Mouse (Mus musculus) right cerebral cortex, adult 18-20 months (tissue): Measurements from ENCODE around the gene Ahnak.

Experiments used
- DNase-seq: peaks from one replicate; pipeline ENCODE4 v3.0.0; 2022; ENCODE audit warnings: mixed read lengths

Gene Ahnak

GRCm38 (mm10) chr19:8974638-8975037, 14.4 kb upstream of the Ahnak start:
- no peak for DNase-seq

- DNase-seq, result no peak
Measured at GRCm38 (mm10) chr19:8975491-8975890, 13.6 kb upstream of the Ahnak start.

GRCm38 (mm10) chr19:8976535-8976934, 12.5 kb upstream of the Ahnak start:
- no peak for DNase-seq

GRCm38 (mm10) chr19:8980771-8981170, 8.3 kb upstream of the Ahnak start:
- DNase-seq, result no peak

- no peak for DNase-seq
Measured at GRCm38 (mm10) chr19:8981450-8982168, 7.5 kb upstream of the Ahnak start.

- DNase-seq, result no peak
Measured at GRCm38 (mm10) chr19:8982303-8983149, 6.6 kb upstream of the Ahnak start.

- no peak for DNase-seq
Measured at GRCm38 (mm10) chr19:8983150-8983650, 5.9 kb upstream of the Ahnak start.

GRCm38 (mm10) chr19:8984255-8984868, 4.7 kb upstream of the Ahnak start:
- no peak for DNase-seq

GRCm38 (mm10) chr19:8985891-8986290, 3.2 kb upstream of the Ahnak start:
- no peak for DNase-seq

GRCm38 (mm10) chr19:8987816-8988215, 1.3 kb upstream of the Ahnak start:
- no peak for DNase-seq

- DNase-seq, result no peak
Measured at GRCm38 (mm10) chr19:8988346-8989065, 578 bp upstream of the Ahnak start.

GRCm38 (mm10) chr19:8989567-8990431, 715 bp downstream of the Ahnak start:
- no peak for DNase-seq

- DNase-seq, result no peak
Measured at GRCm38 (mm10) chr19:8990432-8991102, 1.5 kb downstream of the Ahnak start.

GRCm38 (mm10) chr19:8991245-8991870, 2.3 kb downstream of the Ahnak start:
- no peak for DNase-seq

- DNase-seq, result no peak
Measured at GRCm38 (mm10) chr19:8991871-8992735, 3.0 kb downstream of the Ahnak start.

- peak; percentile 69 for DNase-seq
Measured at GRCm38 (mm10) chr19:8992769-8993624, 3.9 kb downstream of the Ahnak start.

GRCm38 (mm10) chr19:8993625-8993912, 4.5 kb downstream of the Ahnak start:
- DNase-seq, result no peak

- no peak for DNase-seq
Measured at GRCm38 (mm10) chr19:8994813-8995607, 5.9 kb downstream of the Ahnak start.
